Mouse (Mus musculus) thymus, adult 2 months (tissue): ENCODE results near the gene Gm21748.
"Not testable (repeated sequence)": the region's sequence is repeated elsewhere in the genome, so short reads cannot be mapped to it uniquely, and the experiment has no call there.

Experiments used
- CTCF ChIP-seq: fragments of 200-500 bp; IDR thresholded peaks from 2 replicates; pipeline ENCODE4 v1.5.1; 2012; ENCODE audit warnings: mild to moderate bottlenecking, control low read depth, low read length, moderate library complexity, borderline replicate concordance; ENCODE audit not compliant: control insufficient read depth, poor library complexity, insufficient read depth; ENCODE audit errors: extremely low read depth
- POLR2A ChIP-seq: fragments of 200-500 bp; IDR thresholded peaks from 2 replicates; pipeline ENCODE4 v1.6.1; 2012; ENCODE audit warnings: mild to moderate bottlenecking, low read length, control low read depth, moderate library complexity; ENCODE audit not compliant: control insufficient read depth, poor library complexity, insufficient read depth; ENCODE audit errors: extremely low read depth

GRCm38 (mm10) chrY:90839077-90839476, at the start of gene Gm21748:
- not testable (repeated sequence) for TF ChIP-seq CTCF, POLR2A
